In genomic region chr5:131912983-131913382, GRCm38 (mm10) we compare ENCODE assay signal across 23 mouse cellular contexts.
"Had no signal": no experiment of that assay in that cellular context is flagged by ENCODE, and none has a peak within 500 bp of the region (broad histone marks: within the 10 kb centered on the region; RNA-seq: fewer than 3 reads in every experiment).

No protein-coding gene starts in this region.

- H3K9ac ChIP-seq: liver, postnatal 0 days; lung, embryonic 15.5 days; midbrain, embryonic 13.5 days; midbrain, embryonic 15.5 days; neural tube, embryonic 13.5 days; neural tube, embryonic 15.5 days; stomach, embryonic 15.5 days had no signal

- H3K9me3 ChIP-seq: lung, embryonic 15.5 days; midbrain, embryonic 13.5 days; midbrain, embryonic 15.5 days; neural tube, embryonic 13.5 days; neural tube, embryonic 15.5 days; stomach, embryonic 15.5 days had no signal

- H3K27ac ChIP-seq: lung, embryonic 15.5 days; macrophage; midbrain, embryonic 13.5 days; neural tube, embryonic 13.5 days; neural tube, embryonic 15.5 days; stomach, embryonic 15.5 days; stomach, postnatal 0 days had no signal

- H3K4me3 ChIP-seq: lung, embryonic 15.5 days; megakaryocyte, embryonic 14.5 days; midbrain, embryonic 13.5 days; midbrain, embryonic 15.5 days; myocyte; neural tube, embryonic 13.5 days; neural tube, embryonic 15.5 days; stomach, embryonic 15.5 days had no signal

- H3K36me3 ChIP-seq: lung, embryonic 15.5 days; midbrain, embryonic 15.5 days; neural tube, embryonic 13.5 days; neural tube, embryonic 15.5 days; stomach, embryonic 15.5 days had no signal

- ATAC-seq: liver, postnatal 0 days; lung, postnatal 0 days; midbrain, embryonic 15.5 days had no signal

- DNase-seq: liver, postnatal 0 days; lung, adult 2 months; lung, postnatal 14 days; lung, postnatal 36 days; right cerebral cortex, adult 18-20 months; right cerebral cortex, postnatal 25 days; right cerebral cortex, postnatal 4 days; spleen, adult 18-20 months; thymus, adult 2 months; thymus, postnatal 25 days; thymus, postnatal 4 days had no signal

- H3K4me1 ChIP-seq: lung, embryonic 15.5 days; stomach, embryonic 15.5 days had no signal

- H3K4me2 ChIP-seq: lung, embryonic 15.5 days; midbrain, embryonic 11.5 days; midbrain, embryonic 13.5 days; midbrain, embryonic 15.5 days; neural tube, embryonic 13.5 days; neural tube, embryonic 15.5 days; stomach, embryonic 15.5 days had no signal

- H3K27me3 ChIP-seq: midbrain, embryonic 15.5 days; neural tube, embryonic 13.5 days; neural tube, embryonic 15.5 days; stomach, embryonic 15.5 days had no signal
